Mouse (Mus musculus) left cerebral cortex, adult 18-20 months (tissue): ENCODE results near the gene Grsf1. TPM values are rescaled to one million over a fixed set of nuclear protein-coding genes. Genes with fewer than 3 reads are reported as not detected.
A peak's percentile ranks its signal among the peaks of the same experiment; 100 is the strongest.

Experiments used
- DNase-seq, 2 experiments: peaks; one replicate each; pipeline ENCODE4 v3.0.0; 2021 to 2022; ENCODE audit warnings: low spot score in 2 of 2, mixed read lengths in 1 of 2
- long read RNA-seq, 2 experiments: library from polyadenylated mRNA; stranded (forward); transcript quantifications; one replicate each; pipeline ENCODE4 v2.0.0; 2021
- total RNA-seq, 2 experiments: library from RNA; stranded (reverse); gene quantifications; 2 replicates each; pipeline ENCODE4 v1.2.3; 2021

The Grsf1 gene
- total RNA-seq, result 100 to 1,000 TPM; 103 to 109 TPM
- long read RNA-seq, experiment 1, transcript Grsf1-201 (10 exons, 2,538 nt), result major isoform, 43 of 125 reads
- long read RNA-seq, experiment 1, transcript Grsf1-202 (10 exons, 2,286 nt), result minor isoform, 22 of 125 reads
- long read RNA-seq, experiment 1, partial matches to known transcripts, result 19 of 125 reads
- long read RNA-seq, experiment 1, other reads (novel, unspliced or antisense), result 41 of 125 reads
- long read RNA-seq, experiment 2, transcript Grsf1-202 (10 exons, 2,286 nt), result minor isoform, 12 of 81 reads
- long read RNA-seq, experiment 2, transcript Grsf1-201 (10 exons, 2,538 nt), result major isoform, 29 of 81 reads
- long read RNA-seq, experiment 2, partial matches to known transcripts, result 9 of 81 reads
- long read RNA-seq, experiment 2, other reads (novel, unspliced or antisense), result 31 of 81 reads

DNA sequence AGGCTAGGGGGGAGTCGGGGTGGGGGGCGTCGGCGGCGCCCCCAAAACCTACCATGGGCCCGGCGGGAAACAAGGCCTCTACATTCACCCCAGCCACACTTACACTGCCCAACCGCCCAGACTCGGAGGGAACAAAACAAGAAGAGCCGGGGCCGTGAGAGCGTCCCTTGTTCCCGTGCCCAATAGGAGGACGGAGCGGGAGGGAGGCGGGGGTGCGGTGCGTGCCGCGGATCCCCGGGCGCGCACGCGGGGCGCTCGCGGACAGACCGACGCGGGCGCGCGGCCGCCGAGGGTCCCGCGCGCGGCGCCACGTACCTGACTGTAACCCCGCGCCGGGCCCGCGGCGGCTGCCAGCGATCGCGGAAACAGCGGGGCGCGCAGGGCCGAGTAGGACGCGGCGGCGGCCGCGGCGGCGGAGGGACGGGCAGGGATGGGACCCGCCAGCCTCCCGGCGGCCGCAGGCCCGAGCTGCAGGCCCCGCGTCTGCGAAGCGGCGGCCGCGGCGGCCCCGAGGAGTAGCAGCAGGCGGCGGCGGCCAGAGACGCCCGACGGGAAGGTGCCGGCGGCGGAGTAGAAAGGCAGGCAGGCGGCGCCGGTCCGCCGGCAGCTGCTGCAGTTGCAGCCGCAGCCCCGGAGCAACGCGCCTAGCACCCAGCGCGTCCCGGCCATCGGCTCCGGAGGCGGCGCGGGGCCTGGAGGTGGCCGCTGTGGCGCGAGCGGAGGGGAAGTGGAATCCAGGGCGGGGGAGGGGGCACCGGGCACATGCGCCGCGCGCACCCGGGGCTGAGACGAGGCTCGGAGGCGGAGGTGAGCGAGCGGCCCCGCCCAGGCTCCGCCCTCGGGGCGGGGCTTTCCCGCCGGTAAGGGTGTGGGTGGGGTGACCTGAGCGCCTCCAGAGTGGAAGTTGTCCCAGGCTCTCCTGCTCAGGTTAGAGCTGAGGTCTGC lies at the start of gene Grsf1:
Grsf1 (minus strand) TSS at position 729 of the 945 bp plus-strand sequence.
- peak; percentile 83 to 92 for DNase-seq

GRCm38 (mm10) chr5:88724030-88724429 lies 48.1 kb upstream of the Grsf1 start:
- DNase-seq, result no peak

GRCm38 (mm10) chr5:88722213-88722600 lies 46.2 kb upstream of the Grsf1 start:
- peak; percentile 22 to 26 for DNase-seq

DNA sequence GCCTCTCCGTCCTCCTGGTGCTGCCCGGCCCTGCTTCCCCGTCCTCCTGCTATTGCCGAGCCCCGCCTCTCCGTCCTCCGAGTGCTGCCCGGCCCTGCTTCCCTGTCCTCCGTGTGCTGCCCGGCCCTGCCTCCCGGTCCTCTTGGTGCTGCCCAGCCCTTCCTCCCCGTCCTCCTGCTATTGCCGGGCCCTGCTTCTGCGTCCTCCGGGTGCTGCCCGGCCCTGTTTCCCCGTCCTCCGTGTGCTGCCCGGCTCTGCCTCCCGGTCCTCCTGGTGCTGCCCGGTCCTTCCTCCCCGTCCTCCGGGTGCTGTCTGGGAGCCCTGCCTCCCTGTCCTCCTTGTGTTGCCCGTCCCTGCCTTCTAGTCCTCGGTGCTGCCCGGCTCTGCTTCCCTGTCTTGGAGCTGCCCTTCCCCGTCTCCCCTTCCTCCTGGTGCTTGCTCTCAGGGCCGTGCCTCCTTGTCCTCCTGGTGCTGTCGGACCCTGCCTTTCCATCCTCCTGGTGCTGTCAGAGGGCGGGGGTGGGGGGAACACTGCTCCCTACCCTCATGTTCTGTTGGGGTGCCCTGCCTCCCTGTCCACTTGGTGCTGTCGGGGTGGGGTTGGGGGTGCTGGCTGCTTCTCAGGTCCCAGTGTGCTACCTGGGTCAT lies 45.7 kb upstream of the Grsf1 start:
- peak in 1 of 2 experiments; percentile 25 for DNase-seq

DNA sequence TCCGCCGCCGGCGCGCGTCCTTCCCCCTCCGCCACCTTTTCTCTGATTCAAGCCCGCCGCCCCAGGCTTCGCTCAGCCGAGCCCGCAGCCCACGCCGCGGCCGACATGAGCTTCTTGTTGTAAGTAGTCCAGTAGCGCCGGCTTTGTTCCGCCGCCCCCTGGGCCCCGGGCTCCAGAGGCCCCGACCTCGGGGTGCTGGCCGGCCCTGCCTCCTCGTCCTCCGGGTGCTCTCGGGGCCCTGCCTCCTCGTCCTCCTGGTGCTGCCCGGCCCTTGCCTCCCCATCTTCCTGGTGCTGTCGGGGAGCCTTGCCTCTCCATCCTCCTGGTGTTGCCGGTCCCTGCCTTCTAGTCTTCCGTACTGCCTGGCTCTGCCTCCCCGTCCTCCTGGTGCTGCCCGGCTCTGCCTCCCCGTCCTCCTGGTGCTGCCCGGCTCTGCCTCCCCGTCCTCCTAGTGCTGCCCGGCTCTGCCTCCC lies 45.1 kb upstream of the Grsf1 start:
- DNase-seq, result no peak

- DNase-seq, result peak; percentile 95 to 96
Measured at GRCm38 (mm10) chr5:88720116-88721002, 44.4 kb upstream of the Grsf1 start, which contains the start of gene Mob1b. TSS of gene Mob1b (plus strand) at chr5:88720855.

- no peak for DNase-seq
Measured at GRCm38 (mm10) chr5:88716983-88717382, 41.0 kb upstream of the Grsf1 start.

DNA sequence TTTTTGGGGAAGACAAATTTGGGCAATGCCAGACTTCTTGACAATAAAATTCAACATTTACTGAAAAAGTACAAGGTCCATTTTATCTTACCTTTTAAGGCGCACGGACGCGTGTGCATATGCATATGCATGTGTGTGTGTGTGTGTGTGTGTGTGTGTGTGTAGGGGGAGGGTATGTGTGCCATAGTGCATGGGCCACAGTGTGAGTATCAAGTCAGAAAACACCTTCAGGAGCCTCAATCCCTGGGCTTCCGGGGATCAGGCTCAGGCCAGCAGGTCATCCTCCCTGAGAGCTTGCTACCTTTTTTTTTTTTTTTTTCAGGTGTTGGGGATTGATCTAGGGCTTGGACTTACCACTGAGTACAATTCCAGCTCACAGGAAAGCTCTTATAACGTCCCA lies 36.4 kb upstream of the Grsf1 start:
- no peak for DNase-seq

DNA sequence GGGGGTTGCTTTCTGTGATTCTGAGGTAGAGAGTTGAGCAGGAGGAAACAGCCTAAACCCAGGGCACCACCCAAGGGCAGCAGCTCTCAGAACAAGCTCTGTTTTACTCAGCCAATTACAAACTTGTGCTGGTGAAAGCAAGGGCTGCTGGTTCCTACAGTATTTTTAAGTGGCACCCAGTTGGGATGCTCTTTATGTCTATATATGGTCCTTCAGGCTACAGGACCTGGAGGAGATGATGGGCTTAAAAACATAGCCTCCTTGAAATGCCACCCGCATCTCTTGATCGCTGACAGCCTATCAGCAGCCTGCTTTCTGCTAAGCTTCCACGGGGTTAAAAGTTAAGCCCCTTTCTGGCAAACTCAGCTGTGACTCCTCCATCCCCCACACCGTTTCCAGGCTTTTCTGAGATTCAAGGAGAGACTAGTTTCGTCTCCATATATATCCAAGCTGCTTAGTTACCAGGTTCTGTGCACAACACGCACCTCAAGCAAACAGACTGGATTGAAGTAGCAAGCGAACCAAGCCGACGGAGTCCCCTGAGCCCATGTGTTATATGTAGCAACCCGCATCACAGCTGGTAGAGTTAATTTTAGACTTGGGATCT lies 35.8 kb upstream of the Grsf1 start:
- no peak for DNase-seq

DNA sequence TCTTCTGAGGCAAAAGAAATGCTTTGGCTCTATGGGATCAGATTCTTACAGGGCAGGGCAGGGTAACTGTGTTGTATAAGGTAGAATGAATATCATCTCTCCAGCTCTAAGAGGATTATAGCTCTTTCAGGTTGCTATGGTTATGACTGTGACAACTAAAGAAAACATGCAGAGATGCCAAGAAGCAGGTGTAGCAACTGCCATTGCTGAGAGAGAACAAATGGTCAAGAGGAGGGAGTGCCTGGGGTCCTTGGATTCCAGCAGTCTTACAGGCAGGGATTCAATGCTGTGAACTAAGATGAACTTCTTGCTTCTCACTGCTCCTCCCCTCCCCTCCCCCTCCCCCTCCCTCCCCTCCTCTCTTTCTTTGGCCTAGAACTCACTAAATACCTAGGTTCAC lies 35.2 kb upstream of the Grsf1 start:
- DNase-seq, result no peak

DNA sequence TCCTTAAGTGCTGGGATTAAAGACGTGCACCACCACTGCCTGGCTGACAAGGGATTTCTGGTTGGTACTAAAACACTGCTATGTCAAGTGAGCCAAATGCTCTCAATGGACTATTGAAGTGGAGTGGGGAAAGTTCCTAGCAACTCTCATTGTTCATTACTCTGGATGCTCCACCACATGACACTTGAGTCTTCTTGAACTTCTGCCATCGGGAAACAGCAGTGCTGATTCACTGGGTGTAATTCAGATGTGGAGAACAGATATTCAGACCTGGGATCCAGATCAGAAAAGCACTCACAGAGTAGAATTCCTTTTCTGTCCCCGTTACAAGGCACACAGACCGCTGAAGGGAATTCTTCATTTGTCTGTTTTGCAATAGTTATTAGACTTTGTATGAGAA lies 27.6 kb upstream of the Grsf1 start:
- DNase-seq, result no peak

DNA sequence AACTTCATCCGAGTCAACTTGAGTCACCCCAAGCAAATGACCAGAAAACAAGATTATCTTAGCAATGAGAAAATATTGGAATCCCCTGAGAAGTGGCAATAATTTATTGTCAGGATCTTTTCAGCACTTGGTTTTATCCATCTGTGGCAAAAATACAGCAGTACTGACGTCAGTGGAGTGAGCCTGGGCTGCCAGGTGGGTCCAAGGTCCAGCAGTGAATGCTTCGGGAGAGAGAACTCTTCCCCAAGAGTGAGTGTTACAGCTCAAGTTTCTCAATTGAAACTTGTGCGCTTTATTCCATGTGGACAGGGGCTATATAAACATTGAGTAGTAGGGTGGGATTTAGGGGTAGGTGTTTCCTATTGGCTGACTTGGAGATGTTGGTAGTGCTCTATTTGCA lies 26.1 kb upstream of the Grsf1 start:
- no peak for DNase-seq

GRCm38 (mm10) chr5:88699251-88699913 lies 23.4 kb upstream of the Grsf1 start:
- DNase-seq, result no peak

- DNase-seq, result no peak
Measured at GRCm38 (mm10) chr5:88697291-88697690, 21.3 kb upstream of the Grsf1 start.

DNA sequence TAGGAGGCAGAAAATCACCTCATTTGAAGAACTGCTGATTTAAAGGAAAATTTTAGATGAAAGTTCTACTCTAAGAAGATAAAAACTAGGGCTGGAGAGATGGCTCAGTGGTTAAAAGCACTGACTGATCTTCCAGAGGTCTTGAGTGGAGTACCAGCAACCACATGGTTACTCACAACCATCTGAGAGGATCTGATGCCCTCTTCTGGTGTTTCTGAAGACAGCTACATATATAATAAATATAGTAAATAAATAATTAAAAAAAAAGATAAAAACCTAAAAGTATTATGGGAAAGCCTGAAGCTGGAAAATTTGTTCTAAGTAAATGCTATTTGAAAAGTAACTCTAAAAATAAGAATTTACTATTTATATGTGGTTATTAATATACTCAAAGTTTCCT lies 17.1 kb upstream of the Grsf1 start:
- no peak for DNase-seq

DNA sequence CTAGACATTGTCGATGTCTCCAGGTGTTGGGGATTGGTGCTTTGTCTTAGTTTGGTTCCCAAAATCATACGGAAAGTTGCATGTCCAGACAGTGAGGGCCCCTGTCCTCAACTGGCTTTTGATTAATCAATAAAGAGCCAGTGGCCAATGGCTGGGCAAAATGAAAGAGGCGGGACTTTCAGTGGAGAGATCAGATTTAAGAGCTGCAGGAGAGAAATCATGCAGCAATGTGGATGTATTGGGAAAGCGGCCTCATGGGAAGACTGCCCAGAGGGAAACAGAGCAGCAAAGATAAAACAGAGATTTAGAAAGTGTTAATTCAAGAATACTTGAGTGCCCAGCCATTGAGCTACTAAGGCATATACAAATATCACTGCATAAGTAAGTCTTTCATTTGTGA lies 16.6 kb upstream of the Grsf1 start:
- DNase-seq, result no peak

DNA sequence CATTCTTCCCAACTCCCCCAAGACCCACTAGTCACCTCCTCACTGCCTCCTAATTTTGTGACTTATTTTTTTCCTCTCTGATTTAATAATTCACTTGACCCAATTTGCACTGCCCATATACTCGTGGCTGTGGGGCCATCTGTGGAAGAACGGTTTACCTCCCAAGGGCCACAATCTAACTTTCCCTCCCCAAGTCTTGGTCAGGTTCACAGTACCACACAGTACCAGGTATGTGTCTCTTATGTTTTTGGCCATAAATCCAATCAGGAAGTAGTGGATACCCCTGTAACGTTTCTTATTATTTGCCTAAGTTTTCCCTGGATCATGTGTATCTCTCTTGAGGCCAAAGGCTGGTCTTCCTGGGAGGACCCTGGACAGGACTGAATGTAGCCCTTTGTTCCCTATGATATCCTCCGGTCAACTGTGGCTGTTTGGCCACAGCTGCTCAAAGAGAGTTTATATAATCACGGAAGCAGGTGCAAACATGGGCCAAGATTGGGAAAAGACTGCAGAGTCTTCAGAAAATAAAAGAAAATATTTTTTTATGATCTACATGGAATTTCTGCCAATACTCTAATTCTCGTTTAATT lies 15.6 kb upstream of the Grsf1 start:
- DNase-seq, result no peak

- no peak for DNase-seq
Measured at GRCm38 (mm10) chr5:88690681-88691505, 14.9 kb upstream of the Grsf1 start.
